Mouse (Mus musculus): ENCODE measurements around the gene Nudcd3.

DNA sequence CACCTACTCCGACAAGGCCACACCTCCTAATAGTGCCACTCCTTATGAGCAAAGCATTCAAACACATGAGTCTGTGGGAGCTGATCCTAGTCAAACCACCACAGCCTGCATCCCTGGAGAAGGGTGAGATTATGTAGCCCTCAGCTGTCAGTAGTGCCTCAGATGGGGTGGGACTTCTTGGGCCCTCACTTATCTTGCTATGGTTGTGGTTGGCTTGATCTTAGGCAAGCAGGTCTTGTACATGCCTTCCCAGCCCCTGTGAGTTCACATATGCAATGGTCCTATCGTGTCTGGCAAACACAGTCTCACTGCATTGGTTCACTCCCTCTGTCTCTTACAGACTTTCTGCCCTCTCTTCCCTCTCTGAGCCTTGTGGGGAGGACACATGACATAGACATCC lies 6.9 kb upstream of the Nudcd3 start:
- TF ChIP-seq ZNF384 (IDR thresholded peaks at IDR 0.05; ENCODE audit: low read depth, low read length) (no peak), MAFK (IDR thresholded peaks at IDR 0.05; ENCODE audit: insufficient read depth, low read depth, low read length) (no peak), ZC3H11A (IDR thresholded peaks at IDR 0.05; ENCODE audit: borderline replicate concordance, low read depth, low read length) (no peak)
